Mouse (Mus musculus): ENCODE results near the gene Eif4g3.
A peak's percentile ranks its signal among the peaks of the same experiment; 100 is the strongest.
"Not testable (repeated sequence)": the region's sequence is repeated elsewhere in the genome, so short reads cannot be mapped to it uniquely, and the experiment has no call there.

Gene Eif4g3

DNA sequence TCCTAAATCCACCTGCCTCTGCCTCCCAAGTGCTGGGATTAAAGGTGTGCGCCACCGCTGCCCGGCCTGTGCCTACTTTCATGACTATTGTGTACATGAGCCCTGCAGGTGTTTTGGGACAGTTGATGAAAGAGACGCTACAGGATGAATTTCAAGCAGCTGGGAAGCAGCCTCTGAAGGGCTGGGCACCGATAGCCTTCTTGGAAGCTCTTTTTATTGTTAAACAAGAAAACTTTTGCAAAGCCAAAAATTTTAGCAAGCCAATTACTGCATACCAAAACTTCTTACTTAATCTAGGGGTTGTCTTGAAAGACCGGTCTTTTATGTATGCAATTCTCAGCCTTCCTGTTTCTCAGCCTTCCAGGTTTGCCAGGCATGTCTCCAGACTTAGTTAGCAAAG, 36.3 kb downstream of the Eif4g3 start:
- DNase-seq: no peak

DNA sequence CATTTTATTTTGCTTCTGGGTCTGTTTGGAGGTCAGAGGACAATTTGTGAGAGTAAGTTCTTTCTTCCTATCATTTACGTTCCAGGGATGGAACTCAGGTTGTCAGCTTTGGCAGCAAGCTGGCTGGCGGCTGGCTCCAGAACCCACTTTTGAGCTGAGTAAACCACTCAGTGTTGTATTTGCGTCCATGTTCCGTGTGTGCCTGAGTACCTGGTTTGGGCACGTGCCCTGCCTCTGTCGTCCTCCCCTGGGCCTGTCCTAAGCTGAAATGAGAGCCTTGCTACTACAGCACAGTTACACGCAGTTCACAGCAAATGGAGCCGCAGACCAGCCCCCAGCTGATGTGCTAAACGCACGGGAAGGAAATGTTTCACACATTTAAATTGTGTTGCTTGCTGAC, 39.0 kb downstream of the Eif4g3 start:
- DNase-seq: no peak

DNA sequence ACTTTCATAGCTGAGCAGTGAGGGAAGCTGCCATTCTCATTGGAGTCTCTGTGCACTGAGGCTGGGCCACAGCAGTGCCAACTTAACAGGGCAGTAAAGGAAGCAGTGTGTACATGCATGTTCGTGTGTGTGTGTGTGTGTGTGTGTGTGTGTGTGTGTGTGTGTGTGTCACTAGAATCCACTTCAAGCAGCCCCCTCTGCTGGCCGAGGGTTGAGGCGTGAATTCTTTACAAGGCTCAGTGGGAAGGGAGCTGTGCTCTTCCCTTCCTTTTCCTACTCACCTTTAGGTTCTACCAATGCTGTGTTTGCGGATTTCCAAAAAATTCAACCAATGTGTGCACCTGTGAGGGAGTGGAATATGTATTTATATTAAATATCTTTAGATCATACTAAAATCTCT, 41.0 kb downstream of the Eif4g3 start:
- peak; percentile 12 to 13 for DNase-seq

DNA sequence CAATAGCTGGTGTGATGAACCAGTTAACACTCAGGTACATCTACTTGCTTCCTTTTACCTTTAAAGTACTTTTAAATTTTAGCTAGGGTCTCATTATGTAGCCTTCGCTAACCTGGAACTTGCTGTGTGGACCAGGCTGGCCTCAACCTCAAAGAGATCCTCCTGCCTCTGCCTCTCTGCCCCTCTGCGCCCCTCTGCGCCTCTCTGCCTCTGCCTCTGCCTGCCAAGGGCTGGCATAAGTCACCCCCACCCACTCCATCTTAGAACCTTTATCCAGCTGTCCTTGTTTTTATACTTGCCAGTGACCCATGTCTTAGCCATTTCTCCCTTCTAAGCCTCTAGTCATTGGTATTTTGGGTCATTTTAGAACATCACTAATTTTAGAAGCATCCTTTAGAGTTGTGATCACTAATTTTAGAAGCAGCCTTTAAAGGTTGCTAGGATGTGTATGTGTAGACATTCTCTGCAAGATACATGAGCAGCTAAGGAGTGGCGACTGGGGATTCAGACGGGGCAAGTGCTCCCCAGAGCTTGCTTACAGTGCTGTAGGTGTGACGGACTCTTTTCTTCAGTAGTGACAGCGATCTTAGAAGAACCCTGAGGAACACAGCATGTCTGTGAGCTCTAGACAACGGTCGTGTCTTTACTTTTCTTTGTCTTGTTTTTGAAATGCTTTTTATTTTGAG, 42.8 kb downstream of the Eif4g3 start:
- no peak for DNase-seq

DNA sequence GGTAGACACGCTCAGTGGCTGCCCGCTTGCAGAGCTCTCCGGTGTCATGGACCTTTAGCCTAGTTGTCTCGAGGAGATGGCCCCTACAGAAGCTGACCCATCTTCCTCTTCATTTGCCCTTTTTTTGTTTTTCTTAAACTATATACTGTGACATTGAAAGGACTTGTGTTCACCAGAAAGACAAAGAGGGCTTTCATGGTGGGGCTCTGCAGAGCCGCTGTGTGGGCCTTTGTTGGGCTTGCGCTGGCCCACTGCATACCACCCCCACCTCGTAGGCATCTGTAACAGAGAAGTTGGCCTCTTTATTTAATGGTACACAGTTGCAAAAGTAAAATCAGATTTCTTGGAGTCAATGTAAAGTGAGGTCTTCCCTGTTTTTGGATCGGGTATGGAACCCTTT, 44.3 kb downstream of the Eif4g3 start:
- DNase-seq: no peak

DNA sequence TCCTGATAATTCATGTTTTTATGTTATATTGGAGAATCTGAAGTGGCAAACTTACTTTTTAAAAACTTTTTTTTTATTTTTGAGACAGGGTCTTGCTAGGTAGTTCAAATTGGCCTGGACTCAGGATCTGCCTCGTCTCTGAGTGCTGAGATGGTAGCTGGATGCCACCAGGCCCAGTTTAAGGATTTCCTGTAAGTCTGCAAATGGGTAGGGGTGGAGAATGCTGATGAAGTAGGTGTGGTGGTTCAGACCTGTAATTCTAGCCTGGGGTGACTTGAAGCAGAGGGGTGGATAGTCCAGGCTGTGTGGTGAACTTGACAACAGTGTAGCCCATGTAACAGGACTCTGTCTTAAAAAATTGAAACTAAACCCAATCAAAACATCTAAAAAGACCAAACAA, 45.1 kb downstream of the Eif4g3 start:
- no peak for DNase-seq

DNA sequence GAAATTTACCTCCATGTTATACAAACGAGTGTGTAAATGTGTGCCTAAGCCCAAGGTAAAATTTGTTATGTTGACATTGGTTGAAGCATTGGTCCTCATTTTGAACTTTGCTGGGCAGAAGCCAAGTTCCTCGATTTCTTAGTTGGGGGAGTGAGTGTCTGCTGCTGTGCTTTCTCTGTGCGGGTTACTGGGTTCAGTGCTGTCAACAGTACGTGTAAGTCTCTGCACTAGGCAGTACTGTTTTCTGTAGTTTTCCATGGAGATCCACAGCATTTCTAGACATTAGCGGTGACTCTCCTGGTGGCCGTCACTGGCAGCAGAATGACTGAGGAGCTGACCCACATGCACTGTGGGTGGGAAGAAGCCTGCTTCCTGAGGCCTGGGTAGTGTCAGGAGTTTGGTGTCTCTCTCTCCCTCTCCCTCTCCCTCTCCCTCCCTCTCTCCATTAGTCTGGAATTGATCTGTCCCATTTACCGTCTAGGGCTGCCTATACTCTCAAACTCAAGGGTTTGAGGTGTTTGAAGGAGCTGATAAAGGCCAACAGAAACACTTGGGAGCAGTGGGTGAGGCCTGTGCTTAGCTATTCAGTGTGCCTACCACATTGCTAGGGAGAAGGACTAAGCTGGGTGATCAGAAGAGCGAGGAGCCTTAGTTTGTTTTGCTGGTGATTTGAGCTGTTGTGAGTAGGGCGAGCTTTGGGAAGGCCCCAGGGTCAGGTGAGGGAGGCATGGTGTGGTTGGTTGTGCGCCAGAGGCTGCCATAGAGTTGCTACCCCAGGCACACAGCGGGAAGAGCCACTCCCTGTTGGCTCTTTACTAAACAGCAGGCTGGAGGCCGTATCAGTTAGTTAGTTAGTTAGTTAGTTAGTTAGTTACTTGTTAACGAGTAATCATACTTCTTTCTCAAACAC, 45.8 kb downstream of the Eif4g3 start:
- no peak for DNase-seq

DNA sequence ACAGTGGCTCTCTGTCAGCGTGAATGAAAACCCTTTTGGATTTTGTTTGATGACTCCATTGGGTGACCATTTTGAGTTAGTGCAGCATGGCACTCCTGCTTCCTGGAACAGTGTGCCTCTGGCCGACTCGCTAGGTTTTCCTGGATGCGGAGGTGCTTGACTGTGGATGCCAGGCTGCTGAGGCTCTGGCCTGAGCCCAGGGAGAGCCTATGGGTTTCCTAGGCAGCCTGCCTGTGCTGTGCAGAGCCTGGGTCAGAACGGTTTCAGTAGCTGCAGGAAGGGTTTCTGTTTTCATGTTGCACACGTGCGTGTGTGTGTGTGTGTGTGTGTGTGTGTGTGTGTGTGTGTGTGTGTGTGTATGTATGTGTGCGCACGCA, 46.4 kb downstream of the Eif4g3 start:
- no peak for DNase-seq

DNA sequence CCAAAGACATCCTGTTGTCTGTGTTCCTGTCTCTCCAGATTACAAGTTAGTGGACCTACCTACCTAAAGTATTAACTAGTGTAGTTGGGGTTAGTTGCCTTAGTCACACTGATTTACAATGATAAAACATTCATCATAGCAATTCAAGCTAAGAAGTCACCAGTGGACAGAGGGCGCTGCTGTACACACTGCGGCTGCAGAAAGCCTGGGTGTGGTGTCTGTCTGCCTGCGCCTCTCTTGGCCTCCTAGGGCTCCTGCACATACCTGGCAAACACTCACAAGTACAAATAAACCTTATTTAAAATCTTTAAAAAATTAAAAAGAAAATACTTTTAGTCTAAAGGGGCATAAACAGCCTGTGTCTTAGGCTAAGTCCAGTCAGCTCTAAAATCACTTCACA, 47.8 kb downstream of the Eif4g3 start:
- DNase-seq: no peak

DNA sequence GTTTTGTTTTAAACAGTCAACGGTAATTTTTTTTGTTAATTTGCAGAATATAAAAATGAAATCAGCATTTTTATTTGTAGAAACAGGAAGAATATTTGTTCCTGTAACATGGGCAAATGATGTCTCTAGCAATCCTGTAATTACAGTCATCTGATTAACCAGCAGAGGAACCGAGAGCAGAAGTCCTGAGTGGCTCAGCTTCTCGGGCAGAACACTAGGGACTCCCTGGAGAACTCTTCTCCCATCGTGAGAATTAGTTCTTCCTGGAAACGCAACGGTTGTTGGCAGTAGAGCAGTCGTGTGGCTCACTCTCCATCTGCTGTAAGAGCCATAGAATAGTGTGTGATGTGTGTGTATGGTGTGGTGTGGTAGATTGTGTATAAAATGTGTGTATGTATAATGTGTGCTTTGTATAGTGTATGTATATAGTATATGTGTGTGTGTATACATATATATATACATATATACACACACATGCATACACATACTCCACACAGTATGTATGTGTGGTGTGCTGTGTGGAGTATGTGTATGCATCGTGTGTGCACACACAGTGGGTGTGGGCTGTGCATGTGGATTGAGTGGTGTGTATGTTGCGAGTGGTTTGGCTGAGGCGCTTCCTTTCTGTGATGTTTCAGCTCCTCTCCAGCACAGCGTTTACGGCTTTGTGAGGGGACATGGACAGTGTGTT, 48.9 kb downstream of the Eif4g3 start:
- DNase-seq: no peak

DNA sequence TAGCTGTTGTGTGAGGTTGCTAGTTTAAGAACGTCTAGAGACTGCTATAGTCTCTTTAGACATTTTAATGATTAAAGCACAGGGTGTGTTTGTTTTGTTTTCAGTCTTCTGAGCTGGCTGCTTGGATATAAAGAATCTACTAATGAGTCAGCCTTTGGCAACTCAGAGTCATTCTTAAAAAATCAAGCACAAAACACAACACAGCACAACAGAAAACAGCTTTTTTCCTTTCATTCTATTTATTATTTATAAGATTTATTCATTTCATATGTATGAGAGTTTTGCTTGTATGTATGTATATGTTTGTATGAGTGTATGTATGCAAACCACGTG, 49.4 kb downstream of the Eif4g3 start:
- DNase-seq: no peak

DNA sequence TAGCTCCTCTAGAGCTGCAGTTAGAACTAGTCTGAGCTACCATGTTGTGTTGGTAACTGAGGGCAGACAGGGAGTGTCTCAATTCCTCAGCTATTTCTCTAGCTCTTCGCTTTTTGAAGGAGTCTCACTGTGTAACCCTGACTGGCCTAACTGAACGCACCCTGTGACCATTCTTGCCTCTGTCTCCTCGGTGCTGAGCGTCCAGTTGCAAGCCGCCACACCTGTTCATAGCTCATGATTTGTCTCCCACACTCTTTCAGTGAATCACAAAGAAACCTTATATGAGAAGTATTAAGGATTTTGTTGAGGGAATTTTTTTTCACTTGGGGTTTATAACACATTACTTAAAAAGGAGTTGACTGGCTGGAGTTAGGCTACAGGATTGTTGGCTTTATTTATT, 49.8 kb downstream of the Eif4g3 start:
- DNase-seq: no peak

DNA sequence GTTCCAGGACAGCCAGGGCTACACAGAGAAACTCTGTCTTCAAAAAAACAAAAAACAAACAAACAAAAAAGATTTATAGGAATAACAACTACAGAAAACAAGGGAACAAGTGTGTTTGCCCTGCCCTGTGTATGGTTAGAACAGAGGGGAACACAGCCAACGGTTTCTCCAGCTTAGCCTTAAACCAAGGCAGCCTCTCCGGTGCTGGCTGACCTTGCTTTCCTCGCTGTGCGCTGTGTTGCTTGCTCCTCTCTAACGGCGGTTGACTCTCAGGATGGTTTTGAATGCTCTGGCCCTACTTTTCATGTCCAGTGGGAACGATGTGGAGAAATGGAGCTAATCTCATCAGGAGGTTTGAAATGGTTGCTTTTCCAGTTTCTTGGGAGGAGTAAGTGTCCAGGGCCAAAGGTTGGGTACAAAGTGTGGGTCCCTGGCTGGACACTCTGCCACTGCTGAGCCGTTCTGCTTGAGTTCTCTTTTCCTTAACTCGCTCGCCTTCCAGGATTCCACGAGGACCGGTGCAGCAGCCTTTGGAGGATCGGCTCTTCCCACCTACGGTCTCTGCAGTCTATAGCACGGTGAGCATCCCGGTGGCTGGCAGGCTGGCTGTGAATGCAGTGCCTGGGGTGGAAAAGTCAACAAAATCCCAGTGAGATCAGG, 52.1 kb downstream of the Eif4g3 start:
- DNase-seq: no peak

DNA sequence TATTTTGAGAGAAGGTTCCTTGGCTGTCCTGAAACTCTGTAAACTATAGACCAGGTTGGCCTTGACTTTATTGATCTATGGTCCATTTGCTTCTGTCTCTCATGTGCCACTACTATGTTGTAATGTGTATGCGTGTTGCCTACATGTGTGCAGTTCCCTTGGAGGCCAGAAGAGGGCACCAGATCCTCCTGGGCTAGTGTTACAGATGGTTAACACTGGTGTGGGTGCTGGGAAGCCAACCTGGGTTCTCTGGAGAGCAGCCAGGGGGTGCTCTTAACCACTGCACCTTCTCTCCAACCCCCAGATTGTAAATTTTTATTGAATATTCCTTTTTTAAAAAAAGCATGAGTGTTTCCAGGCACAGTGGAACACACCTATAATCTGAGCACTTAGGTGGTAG, 53.0 kb downstream of the Eif4g3 start:
- peak; percentile 42 to 44 for DNase-seq

DNA sequence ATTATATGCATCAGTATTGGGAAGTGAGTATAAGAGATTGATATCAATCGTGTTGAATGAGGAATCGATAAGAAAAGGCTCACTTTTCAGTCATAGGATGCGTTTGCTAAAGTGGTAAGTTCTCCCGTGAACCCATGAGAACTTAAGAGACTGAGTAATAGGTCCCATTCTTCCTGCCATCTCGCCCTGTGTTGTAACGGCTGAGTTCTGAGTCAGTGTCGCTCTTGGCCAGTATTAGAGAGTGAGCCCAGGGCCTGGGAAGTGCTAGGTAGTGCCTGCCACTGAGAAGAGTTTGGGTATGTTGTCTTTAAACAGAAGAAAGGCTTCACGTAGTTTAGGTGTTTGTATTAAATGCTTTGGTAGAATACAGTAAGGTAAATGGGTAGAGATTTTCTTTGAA, 53.5 kb downstream of the Eif4g3 start:
- no peak for DNase-seq

DNA sequence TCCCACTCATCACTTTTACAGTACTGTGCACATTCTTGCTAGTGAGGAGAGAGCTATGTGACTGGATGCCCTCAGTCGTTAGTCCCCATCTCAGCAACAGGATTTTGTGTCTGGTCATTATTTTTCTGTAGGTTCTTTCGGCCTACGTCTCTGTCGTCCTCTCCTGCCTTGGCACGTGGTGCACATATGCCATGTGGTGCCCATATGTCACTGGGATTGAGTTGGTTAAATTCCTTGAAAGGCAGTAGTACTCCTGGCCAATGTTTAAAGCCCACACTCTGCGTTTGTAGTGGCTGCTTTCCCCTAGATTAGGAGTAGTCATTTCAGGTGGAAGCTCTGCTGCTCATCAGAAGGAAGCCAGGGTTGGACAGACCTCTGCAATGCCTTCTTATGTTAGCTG, 56.7 kb downstream of the Eif4g3 start:
- DNase-seq: no peak

DNA sequence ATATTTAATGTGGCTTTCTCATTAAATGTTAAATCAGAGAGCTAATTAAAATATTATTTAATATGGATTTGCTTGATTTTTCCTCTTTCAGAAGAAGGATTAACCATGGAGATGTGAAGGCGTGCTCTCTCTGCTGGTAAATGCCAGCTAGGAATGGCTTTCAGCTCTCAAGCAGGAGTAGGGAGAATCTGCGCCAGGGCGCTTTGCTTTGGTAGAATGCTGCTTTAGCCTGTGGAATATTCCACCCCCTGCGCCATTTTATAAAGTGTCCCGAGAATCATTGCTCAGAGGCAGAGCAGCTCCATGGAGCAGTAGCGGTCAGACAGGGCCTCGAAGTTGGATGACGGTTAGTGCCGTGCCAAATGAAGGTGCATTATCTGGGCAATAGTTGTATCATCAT, 58.7 kb downstream of the Eif4g3 start:
- DNase-seq: no peak

DNA sequence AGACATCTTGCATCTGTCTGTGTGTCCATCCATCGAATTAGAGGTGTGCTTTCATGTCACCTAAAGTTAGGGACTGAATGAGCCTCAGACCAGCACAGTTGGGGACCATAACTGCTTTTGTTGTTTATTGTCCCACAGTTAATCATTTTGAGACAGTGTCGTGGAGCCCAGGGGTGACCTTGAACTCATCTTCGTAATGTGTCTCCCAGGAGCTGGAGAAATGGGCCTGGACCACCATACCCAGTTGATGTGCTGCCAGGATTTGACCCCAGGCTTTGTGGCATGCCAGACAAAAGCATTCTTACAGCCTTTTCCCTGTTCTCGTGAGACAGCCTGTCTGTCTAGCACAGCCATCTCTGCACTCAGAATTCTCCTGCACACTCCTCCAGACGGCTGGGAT, 63.8 kb downstream of the Eif4g3 start:
- no peak for DNase-seq

DNA sequence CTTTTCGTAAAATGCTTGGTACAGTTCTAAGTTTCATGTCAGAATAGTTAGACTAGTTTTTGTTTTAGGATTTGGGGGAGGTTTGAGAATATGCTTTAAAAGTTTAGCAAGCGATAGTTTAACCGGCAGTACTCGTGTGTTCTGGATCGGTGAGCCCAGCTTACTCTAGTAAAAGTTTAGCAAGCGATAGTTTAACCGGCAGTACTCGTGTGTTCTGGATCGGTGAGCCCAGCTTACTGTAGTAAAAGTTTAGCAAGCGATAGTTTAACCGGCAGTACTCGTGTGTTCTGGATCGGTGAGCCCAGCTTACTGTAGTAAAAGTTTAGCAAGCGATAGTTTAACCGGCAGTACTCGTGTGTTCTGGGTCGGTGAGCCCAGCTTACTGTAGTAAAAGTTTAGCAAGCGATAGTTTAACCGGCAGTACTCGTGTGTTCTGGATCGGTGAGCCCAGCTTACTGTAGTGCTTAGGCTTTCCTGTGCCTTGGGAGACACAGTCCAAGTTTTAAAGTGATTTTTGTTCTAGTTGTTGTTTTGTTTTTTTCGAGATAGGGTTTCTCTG, 64.5 kb downstream of the Eif4g3 start:
- not testable (repeated sequence) for DNase-seq

DNA sequence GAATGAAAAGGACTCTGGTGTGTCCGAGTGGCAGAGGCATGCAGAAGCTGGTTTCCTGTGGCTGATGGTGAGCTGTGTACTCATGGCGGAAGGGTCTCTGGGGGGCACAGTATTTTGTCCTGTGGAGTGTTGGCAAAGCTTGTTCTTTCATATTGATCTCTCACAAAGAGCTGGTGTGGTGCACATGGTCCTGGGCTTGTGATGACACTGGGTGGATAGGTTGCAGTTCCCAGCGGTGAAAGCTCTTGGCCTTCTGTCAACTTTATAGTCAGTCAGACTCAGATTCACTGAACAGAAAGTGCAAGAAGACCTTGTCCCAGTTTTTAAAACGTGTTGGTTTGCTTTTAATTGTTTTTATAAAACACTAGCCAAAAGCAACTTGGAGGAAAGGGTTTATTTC, 68.3 kb downstream of the Eif4g3 start:
- no peak for DNase-seq

DNA sequence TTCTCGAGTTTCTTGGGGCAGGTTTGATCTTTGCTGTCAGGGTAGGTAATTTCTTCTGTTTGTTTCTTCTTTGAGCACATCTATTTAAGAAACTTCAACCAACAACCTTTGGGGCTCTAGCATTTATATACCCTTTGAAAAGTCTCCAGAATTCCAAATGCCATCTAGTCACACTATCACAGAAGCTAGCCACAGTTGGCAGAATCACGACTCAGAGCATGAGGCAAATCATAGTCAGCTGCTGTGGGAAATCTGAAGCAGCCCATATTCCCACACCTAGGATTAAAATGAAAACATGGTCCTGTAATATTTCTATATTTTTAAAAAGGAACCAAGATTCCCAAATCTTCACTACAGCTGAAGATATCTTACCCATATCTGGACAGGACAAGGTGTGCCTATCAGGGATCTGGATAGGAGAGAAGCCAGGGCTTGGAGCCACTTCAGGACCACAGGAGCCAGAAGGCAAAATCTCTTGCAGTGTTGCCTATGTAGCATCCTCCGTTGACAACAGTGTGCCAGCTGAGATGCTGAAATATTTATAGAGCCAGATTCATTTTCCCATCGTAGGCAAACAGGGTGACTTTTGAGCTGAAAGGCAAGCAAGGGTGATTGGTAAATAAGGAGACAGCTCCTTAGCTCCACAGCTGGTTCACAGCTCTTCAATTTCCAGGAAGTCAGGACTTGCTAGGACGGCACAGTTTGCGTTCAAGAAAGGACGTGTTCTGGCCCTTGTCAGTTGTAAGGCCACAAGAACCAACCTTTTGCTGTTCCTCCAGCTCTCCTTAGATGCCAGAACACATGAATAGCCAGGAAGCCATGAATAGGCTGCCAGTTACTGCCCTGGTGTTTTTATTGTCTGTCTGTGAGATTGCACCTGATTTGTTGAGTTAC, 70.8 kb downstream of the Eif4g3 start:
- DNase-seq: no peak
